Mouse (Mus musculus): Measurements from ENCODE around the gene Wnt4.
A peak's percentile ranks its signal among the peaks of the same experiment; 100 is the strongest.

- TF ChIP-seq CTCF (IDR thresholded peaks at IDR 0.05; ENCODE audit: insufficient read depth, low read length) (peak; percentile 9; the same call in 1 of the 2 replicates), POLR2A (IDR thresholded peaks at IDR 0.05; ENCODE audit: borderline replicate concordance, extremely low read depth, low read depth, low read length) (no peak)
Observed at GRCm38 (mm10) chr4:137313511-137313910, 36.2 kb downstream of the Wnt4 start.
